Mouse (Mus musculus) MN1 (cell line): ENCODE data around the gene Itk.
A peak's percentile ranks its signal among the peaks of the same experiment; 100 is the strongest.

Experiments
- DNase-seq: peaks from one replicate; pipeline ENCODE4 v3.0.0-alpha.2; 2016; ENCODE audit warnings: low spot score

Itk gene

DNA sequence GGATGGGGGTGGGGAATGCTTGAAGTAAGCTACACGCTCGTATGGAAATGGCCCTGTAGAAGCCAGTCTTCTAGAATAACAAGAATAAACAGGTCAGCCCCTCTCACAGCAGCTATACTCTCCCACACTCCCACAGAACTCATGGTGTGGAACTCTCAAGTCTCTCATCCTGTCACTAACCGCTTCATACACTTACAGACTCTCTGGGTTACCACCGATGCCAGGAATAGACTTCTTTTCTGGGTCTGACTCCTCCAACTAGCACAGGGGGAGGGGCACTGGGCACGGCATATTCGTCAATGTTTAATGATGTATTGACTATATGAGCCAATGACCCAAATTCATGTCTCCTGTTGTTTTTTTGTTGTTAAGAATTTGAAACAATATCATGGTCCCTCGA, 82.5 kb downstream of the Itk start:
- no peak for DNase-seq

DNA sequence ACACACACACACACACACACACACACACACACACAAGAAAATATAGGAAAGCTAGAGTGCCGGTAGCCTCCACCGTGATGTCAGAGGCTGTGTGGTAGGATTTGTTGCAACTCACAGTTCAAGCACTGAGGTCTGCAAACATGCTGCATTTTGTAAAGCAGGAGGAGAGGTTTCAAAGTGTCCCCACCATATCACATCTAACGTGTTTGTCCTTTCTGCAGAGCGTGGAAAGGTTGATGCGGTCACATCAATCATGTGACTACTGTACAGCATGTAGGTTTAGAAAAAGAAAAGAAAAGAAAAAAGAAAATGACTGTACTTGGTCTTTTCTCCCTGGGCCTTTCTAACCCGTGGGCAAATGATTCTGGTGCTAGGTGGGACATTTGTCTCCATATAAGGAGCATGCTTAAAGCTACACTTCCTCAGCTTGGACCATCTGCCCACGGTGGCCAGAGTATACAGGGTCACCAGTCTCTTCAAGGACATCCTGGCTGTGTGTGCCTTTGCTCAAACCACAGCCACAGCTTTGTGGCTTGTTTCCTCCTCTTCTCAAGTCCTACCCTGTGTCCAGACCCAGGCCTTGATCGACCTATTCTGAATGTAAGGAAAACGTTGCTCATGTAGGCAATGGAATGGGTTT, 83.3 kb downstream of the Itk start:
- no peak for DNase-seq

DNA sequence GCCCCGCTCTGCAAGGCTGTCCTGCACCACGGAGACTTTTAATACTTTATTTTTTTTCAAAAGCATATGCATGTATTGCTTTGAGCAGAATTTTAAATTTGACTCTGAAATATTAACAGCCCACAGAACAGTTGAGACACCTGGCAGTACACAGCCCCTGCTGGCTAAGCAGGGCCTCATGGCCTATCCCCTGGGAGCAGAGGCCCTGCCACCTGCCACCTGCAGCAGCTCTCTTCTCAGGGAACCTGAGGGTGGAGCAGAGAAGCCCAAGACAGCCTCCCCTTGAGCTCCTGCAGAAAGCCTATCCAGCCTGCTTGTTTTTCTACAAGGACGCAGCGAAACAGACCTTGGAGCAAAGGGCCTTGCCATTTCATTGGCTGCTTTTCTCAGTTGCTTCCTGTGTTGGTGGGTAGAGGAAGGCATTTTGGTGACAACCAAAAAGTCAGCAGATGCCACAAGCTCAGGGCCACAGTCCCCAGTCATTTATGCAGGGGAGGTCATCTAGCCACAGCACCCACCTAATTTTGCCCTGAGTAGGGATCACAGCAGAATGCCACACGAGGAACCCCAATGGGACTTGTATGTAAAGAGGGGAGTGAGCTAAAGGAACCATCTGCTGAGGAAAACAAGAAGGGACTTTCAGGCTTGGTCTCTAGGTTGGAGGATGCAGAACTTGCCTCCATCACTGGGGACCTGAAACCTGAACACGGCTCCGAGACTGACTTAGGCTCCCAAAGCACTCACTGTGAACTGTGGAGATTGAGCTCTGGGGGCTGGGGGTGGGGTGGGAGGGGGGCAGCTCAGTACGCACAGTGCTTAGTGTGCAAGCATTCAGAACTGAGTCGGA, 84.2 kb downstream of the Itk start:
- DNase-seq, result no peak

DNA sequence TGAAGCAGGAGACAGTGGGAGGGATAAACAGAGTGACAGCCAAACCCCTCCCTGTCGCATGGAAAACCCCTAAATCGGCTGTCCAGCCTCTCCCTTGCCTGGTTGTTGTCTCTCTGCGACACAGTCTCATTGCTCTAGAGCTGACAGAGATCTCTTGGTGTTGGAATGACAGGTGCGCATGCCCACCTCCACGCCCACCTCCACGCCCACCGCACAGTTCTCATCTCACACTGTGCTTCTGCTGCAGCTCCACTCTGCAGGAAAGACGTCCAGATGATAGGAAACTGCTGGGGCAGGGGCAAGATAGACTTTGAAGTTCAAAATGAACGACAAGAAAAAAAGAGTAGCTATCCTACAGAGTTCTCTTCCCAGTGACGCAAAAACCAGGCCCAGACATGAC, 85.2 kb downstream of the Itk start:
- DNase-seq, result no peak

DNA sequence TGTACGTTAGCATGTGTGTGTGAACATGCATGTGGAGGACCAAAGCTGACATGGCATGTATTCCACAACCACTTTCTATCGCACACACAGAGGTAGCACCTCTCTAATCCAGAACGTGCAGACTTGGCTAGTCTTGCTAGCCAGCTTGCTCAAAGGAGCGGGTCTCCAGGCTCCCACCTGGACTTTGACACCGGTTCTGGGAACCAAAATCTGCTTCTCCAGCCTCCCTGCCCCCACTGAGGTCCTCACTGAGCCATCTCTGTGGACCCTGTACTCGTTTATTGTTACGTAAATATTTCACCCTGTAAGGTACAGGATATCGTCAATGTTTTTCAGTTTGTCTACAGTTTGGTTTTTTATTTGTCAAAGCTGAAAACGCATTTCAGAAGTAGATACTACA, 86.8 kb downstream of the Itk start:
- DNase-seq, result no peak

DNA sequence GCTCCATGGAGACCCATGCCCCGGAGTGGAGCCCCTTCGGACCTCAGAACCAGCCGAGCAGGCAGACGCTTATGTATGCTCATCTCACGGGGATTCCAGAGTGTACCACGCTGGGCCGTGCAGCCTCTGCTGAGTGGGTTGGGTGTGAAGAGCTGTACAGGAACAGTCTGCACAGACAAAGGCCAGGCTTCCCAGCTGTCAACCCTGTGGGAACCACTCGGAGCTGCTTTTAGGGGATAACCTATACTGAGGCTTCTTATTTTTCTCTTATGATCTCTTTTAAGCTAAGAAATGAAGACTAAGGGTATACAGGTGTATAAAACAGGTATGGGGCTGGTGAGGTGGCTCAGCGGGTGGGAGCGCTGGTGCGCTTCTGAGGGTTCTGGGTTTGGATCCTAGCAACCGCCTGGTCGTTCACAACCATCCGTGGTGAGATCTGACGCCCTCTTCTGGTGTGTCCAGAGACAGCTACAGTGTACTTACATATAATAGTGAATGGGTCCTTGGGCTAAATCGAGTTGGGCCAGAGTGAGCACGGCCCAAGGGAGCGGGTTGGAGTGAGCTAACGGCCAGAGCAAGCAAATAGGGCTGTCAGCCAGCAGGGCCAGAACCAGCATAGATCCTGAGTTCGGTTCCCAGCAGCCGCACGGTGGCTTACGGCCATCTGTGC, 87.6 kb downstream of the Itk start:
- no peak for DNase-seq

DNA sequence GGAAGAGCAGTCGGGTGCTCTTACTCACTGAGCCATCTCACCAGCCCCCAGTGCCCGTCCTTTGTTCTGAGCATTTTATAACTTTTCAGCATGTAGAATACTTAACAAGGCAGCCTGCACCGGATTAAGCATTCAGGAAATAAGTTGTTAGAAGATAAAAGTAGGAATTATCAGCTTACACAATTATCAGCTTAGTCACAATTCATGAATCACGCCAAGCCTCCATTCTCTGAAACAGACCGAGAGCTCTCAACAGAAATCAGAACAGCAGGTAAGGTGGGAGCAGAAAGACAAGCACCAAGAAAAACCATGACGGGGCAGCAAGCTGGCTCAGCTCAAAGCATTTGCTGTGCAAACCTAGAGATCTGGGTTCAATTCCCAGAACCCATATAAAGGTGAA, 89.4 kb downstream of the Itk start:
- DNase-seq, result no peak

DNA sequence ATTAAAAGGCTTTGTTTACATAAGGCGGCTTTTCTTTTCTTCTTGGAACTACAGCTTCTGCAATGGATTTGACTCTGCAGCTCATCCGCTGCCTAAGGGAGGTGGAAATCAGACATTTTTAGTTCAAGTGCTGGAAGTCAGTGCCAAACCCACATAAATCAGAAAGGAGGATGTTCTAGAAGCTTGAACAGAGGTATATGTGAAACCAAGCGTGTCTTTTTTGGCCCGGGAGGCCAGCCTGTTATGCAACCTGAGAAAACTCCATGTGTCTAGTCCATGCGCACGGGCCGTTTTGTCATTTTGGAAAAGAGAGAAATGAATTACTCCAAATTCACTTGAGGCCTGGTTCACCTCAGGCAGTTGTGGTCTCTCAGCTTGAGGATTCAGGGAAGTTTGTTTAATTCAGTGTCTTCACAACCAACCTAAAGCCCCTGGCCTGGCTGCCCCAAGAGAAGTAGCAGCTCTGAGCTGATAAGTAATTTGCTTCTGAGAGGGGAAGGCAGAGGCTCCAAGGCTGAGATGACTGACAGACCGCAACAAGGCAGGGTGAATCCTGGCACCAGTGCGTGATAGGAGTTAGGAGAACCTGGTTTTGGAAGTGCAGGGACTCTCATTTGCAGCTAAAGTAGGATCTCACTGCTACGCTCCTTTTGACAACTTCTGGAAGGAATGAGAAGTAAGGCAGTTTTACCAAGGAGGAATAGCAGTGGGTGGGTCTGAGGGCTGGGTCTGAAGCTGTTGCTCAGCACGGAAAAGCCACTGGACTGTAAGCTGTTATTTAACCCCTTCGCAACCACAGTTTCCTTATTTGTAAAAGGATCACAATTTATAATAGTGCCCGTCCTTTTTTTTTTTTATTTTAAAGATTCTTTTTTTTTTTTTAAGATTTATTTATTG, 90.2 kb downstream of the Itk start:
- no peak for DNase-seq

DNA sequence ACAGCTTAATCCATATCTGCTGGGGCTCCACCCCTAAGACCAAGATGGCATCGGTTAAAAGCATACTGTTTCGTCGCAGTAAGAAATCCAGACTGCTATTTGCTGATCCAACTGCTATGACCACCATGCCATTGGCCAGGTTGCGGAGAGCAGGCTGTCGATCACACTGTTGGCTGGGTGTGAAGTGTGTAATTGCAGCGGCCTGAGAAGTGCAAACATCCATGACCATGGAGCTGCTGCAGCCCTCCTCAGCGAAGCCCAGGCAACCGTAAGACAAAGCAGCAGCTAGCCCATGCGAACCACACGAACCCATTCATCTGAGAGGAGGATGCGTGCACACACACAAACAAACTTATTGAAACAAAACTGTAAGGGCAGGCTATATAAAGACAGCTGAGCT, 94.9 kb downstream of the Itk start:
- DNase-seq, result no peak

DNA sequence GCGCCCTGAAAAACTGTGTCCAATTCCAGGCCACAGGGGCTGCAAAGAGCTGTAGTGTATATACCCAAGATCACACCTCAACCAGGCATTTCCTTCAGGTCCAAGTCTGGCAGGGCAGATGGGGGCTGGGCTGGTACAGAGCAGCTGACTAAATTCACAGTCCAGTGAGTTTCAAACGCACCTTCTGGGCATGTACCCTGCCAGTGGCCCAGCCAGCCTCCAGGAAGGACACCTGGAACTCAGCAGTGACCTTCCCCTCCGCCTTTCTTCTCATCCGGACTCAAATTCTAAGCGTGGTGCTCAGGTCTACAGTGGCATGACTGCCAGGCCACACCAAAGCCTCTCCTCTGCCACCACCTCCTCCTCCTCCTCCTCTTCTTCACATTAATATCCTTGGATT, 95.8 kb downstream of the Itk start:
- DNase-seq, result no peak

DNA sequence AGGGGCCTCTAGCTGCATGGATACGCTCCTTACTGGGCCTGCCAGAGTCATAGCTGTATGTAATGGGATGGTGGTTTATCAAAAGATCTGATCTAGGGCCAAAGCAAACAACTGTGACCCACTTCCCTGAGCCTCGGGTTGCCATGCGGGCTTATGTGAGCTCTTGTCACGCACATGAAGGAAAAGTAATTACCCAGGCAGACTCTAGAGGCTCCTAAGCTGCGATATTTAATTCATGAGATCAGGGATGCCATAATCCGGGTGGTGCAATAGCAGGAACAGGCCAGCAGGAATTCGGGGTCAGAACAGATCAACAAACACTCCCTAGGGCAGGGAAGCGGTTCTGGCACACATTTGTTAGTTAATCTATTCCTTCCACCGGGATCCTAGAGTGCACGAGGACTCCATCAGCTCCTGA, 98.3 kb downstream of the Itk start:
- no peak for DNase-seq

DNA sequence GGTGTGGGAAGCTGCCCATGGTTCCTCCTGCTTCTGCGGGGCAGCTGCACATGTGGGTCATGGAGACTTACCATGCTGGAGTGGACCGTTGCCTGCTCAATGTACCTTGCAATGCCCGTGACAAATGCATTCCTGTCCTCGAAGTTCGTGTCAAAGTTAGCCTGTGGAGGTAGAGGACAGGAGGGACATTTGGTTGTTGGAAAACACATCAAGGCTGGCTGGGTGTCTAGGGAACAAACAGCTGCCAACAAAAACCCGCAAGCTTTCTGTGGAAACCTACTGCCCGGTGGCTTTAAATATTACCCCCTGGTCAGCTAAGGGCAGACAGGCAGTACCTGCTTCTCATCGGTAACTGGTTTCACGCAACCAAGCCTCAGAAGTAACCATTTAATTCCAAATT, 99.8 kb downstream of the Itk start:
- no peak for DNase-seq

DNA sequence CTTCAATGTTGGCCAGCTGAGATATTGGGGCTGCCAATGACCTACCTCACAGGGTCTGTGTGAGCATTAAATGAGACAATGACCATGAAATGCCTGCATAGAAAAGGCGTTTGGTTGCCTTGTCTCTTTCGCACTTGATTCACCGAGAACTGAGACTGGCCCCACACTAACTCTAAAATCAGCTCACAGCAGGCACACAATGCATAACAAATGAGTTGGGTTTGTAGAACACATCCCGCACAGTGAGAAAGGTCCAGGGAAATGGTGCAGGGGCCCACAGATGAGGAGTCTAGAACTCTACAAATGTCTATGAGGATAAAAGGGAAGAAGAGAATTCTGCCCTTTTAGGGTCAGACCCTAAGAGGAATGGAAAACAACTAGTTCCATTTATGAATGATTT, 100.3 kb downstream of the Itk start:
- DNase-seq, result no peak

DNA sequence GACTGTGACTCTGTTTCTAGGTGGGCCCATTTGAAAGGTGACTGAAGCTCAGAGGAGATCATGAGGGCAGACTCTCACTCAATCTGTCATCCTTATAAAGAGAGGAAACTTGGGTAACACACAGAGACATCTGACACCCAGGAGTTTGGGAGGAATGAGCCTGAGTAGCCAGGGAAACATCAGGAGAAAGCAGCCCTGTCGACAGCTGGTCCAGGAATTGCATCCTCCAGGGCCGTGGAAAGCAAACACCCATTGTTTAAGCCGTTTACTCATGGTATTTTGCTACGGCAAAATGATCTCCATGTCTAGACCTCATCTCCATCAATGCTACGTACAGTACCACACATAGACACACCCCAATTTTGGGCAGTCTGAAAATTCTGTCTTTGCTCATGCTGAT, 101.2 kb downstream of the Itk start:
- DNase-seq, result no peak

DNA sequence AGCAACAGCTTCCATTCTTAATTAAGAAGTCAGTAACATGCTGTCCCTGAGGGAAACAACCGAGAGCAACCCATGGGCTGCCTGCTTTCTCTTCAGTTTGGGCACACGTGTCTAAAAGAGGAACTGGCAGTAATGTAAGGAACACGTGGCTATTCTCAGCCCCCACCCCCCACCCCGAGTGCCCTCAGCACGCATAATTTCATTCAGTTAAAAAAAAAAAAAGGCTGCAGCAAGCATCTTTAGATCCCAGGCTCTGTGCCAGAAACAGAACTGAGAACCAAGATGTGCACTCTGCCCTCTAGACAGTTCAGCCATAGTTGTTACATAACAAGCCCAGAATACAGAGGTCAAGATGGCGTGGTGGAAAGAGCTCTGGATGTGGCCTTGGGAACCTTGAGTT, 102.5 kb downstream of the Itk start:
- DNase-seq, result no peak

DNA sequence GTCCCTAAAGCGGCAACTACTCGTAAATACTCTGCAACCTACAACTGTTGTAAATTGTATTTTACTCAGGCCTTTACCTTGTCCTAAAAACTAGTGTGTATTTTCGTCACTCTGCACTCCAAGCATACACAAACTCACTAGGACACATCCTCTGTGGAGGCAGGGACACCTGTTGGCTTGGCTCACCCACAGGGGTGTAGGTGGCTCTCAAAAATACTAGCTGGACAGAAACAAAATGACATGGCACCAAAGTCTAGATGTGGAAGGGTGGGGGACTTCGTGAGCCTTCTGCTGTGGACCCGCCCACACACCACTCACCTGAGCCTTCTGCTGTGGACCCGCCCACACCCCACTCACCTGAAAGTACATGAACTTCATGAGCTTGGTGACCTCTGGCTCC, 105.5 kb downstream of the Itk start:
- DNase-seq, result no peak

DNA sequence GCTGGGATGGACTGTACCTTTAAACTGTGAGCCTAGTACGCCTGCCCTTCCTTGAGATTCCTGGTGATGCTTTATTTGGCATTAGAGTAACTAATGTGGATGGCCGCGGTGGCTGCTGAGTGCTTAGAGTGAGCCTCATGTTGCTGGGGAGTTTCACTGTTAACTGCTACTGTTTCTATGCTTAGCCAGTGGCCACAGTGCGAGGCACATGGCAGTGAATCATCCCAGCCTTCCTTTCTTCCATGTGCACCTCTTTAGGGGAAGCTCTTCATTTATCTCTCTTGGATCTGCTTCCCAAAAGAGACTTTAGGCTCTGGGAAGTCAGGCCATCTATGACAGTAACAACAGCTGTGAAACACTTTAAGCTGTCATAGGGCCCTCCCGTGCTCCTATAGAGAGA, 106.7 kb downstream of the Itk start:
- no peak for DNase-seq

DNA sequence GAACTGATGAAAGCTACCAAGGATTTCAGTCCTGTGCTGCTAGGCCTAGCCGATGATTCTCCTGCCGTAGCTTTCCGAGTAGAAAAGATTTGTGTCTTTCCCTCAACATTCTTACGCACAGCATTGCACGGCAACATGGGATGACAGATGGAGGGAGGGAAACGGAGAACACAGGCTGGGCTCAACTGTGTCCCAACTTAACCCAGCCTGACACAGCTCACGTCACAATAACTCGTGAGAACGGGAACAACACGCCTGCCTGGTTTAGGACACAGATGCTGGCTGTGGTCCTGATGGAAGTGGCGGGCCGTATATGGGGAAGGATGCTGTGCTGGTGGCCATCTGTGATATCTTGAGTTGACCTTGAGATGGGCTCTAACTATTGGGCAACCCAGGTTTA, 110.6 kb downstream of the Itk start:
- no peak for DNase-seq

DNA sequence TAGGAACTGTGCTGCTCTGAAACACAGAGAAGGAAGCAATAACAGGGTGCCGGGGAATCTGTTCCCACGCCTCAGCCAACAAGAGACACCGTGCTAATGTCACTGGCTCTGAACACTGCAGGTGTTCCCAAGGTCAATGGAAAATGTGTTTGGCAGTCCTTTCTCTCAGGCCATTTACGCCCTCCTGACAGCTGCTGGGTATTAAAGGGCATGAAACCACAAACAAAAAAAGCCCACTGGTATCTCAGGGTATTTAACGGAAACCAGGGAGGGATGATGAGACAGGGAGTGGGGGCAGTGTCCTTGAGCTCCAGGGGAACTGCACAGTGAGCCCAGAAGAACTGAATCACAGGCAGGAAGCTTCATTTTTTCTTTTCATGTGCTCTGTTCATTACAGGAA, 111.2 kb downstream of the Itk start:
- no peak for DNase-seq

DNA sequence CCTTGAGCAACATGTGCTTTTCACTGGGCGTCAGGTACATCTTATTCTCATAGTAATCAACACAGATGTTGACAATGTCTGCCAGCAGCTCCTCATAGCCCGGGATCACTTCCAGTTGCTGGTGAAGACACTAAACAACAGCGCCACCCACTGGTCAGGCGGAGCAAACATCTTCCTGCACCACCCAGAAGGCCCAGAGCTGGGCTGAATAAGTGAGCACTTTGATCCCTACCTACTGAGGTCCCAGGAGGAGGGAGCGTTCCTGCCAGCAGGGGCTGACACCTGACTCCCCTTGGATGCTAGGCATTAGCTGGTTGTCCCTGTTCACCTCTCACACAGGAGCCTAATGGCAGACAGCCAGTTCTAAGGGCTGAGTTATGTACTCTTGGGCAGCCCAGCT, 112.5 kb downstream of the Itk start:
- DNase-seq, result no peak

DNA sequence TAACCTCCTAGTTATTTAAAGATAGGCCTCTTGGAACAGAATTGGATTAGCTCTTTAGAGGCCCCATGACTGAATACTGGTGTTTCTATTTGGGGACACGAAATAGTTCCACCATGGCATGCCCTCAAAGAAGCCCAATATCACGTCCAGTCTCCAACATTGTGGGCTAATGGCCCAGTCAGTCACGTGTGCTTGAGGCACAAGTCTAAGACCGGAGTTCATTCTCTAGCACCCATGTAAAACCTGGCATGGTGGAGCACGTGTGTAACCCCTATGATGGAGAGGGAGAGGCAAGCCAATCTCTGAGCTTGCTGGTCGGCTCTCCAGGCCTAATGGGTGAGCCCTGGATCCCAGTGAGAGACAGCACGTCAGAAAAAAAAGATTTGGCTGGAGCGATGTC, 113.1 kb downstream of the Itk start:
- no peak for DNase-seq

DNA sequence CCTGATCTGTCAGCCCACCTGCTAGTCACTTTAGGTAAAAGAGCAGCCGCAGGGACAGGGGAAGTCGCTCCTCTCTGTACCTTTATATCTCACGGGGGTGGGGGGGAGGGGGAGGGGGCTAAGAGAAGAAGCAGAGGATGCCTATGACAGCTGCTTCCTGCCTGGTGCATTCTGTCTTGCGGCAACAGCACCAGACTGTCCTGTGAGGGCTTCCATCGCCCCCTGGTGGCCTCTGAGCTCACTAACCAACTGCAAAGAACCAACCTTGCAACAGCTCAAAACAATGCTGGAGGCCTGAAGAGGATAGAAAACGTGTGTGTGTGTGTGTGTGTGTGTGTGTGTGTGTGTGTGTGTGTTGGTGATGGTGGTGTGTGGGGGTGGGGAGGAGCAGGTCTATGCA, 114.0 kb downstream of the Itk start:
- DNase-seq, result peak; percentile 26
